ENCODE assay signal across 8 mouse cellular contexts in the genomic region with DNA sequence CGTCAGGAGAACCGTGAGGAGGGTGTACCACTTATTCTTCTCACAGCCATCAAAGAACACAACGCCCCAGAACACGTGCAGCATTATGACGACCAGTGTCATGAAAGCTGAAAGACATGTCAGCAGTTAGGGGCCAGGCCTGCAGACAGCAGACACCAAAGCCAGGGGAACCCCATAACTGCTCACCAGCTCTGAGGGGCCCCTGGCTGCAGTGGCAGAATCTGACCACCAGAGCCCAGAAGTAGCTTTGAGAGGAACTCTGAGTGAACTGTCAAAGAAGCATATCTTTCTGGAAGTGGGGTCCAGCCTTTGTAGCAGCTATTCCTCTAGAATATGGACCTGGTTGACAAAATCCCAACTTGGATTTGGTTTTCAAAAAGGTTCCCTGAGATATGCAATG. TPM values are rescaled to one million over a fixed set of nuclear protein-coding genes. Genes with fewer than 3 reads are reported as not detected.
DNase-seq lines count a peak whose midpoint lies in the region; ATAC-seq and TF ChIP-seq lines count a peak whose summit lies in the region.
"Not testable (repeated sequence)": the region's sequence is repeated elsewhere in the genome, so short reads cannot be mapped to it uniquely, and the experiment has no call there.
"Had no signal": no experiment of that assay in that cellular context is flagged by ENCODE, and none has a peak within 500 bp of the region (broad histone marks: within the 10 kb centered on the region; RNA-seq: fewer than 3 reads in every experiment).

No protein-coding gene starts in this region.

- H3K27me3 ChIP-seq in MEL (ENCODE audit: control insufficient read depth in 1 of 2, insufficient read depth in 2 of 2, low read length in 2 of 2); liver, postnatal 0 days (ENCODE audit: insufficient read depth, low read length): not testable (repeated sequence)

- H3K36me3 ChIP-seq in MEL (ENCODE audit: control insufficient read depth in 1 of 2, insufficient read depth in 2 of 2, low read length in 2 of 2); liver, postnatal 0 days (replicated peaks; ENCODE audit: insufficient read depth, low read length): not testable (repeated sequence)

- not testable (repeated sequence) for H3K4me2 ChIP-seq in liver, postnatal 0 days (ENCODE audit: low read depth, low read length)

- TF ChIP-seq POLR2A in MEL (IDR thresholded peaks at IDR 0.05; ENCODE audit: control insufficient read depth in 1 of 2, insufficient read depth in 1 of 2, low read depth in 1 of 2, low read length in 2 of 2, poor library complexity in 1 of 2): not testable (repeated sequence)

- H3K27ac ChIP-seq in MEL (ENCODE audit: control insufficient read depth, low read depth, low read length); liver, postnatal 0 days (ENCODE audit: low read depth): not testable (repeated sequence)

- H3K9ac ChIP-seq in MEL (ENCODE audit: control insufficient read depth, low read depth, low read length, poor library complexity, severe bottlenecking); liver, postnatal 0 days (replicated peaks): not testable (repeated sequence)

- WGBS in liver, postnatal 0 days (ENCODE audit: insufficient replicate concordance): no CpG with 5 or more reads among the region's 5 CpGs

- TF ChIP-seq CTCF in MEL (IDR thresholded peaks at IDR 0.05 in 2 of 3, conservative IDR thresholded peaks at IDR 0.05 in 1 of 3; ENCODE audit: control insufficient read depth in 1 of 3, insufficient read depth in 1 of 3, low read depth in 2 of 3, low read length in 3 of 3, poor library complexity in 1 of 3, severe bottlenecking in 1 of 3): peak in 2 of 3 experiments; percentile 15 to 21; a peak in 3 of 6 replicates
- TF ChIP-seq CTCF in liver, postnatal 0 days (IDR thresholded peaks at IDR 0.05; ENCODE audit: low read depth): peak; percentile 43

- not testable (repeated sequence) for H3K4me3 ChIP-seq in MEL (ENCODE audit: control insufficient read depth in 1 of 2, insufficient read depth in 1 of 2, low read depth in 2 of 2, low read length in 2 of 2); liver, postnatal 0 days (ENCODE audit: low read depth, low read length)

- TF ChIP-seq RAD21 in MEL (IDR thresholded peaks at IDR 0.05; ENCODE audit: low read depth, low read length): not testable (repeated sequence)

- not testable (repeated sequence) for H3K79me2 ChIP-seq in MEL (ENCODE audit: control insufficient read depth, insufficient read depth, low read length, poor library complexity)

- not testable (repeated sequence) for H3K4me1 ChIP-seq in MEL (ENCODE audit: control insufficient read depth in 1 of 2, insufficient read depth in 2 of 2, low read length in 2 of 2); liver, postnatal 0 days (ENCODE audit: insufficient read depth)

- H3K9me3 ChIP-seq in MEL (replicated peaks; ENCODE audit: insufficient read depth, low read length); liver, postnatal 0 days (ENCODE audit: low read length): not testable (repeated sequence)

- not testable (repeated sequence) for TF ChIP-seq EP300 in MEL (IDR thresholded peaks at IDR 0.05; ENCODE audit: low read depth in 1 of 2, low read length in 2 of 2); liver, postnatal 0 days (IDR thresholded peaks at IDR 0.05; ENCODE audit: low read depth)

- DNase-seq in MEL (ENCODE audit: low read depth, low spot score); liver, postnatal 0 days: not testable (repeated sequence)
- peak; percentile 39 for DNase-seq in induced T-regulatory cell, adult 2 months (ENCODE audit: low read depth)
- peak; percentile 14 for DNase-seq in thymus, postnatal 0 days (ENCODE audit: low spot score)

- ATAC-seq in erythroid progenitor cell, adult 5-6 weeks (replicated peaks; ENCODE audit: low FRiP score, poor library complexity, severe bottlenecking): 0 out of 2 replicates have a peak, but pooled peaks have one; percentile 26
- ATAC-seq in liver, postnatal 0 days: not testable (repeated sequence)
- 0 out of 2 replicates have a peak, but pooled peaks have one; percentile 51 for ATAC-seq in megakaryocyte-erythroid progenitor cell, adult 5-6 weeks (replicated peaks; ENCODE audit: low FRiP score, low TSS enrichment, poor library complexity, severe bottlenecking)

RNA-seq across cellular contexts. Expression of a gene that starts 12.3 kb away (rescaled TPM):
- total RNA-seq in MEL (2012; rRNA removed): 0.23 and 0.29 TPM in 2 replicates
- polyA plus RNA-seq in MEL (2012; ENCODE audit: insufficient read depth in 1 of 2, insufficient read length in 2 of 2, low read depth in 1 of 2, low replicate concordance in 2 of 2, missing spikeins in 1 of 2): under 1 TPM in 1 of 2 experiments, not detected in 1; 0.39 TPM
- total RNA-seq in erythroid progenitor cell, adult 5-6 weeks (2015; ENCODE audit: low replicate concordance): 1.7 and 11.5 TPM in 2 replicates
- total RNA-seq in erythroid progenitor cell, adult 5-6 weeks (2017; ENCODE audit: low replicate concordance): 3.0 TPM in 1 of 2 replicates, not detected in the other
- polyA plus RNA-seq in liver, postnatal 0 days (2015; fragmentation: Nextera tagmentation; extraction: Ambion mirVana): 3.3 and 4.1 TPM in 2 replicates
- total RNA-seq in megakaryocyte-erythroid progenitor cell, adult 5-6 weeks (2014; fragmentation: Nextera tagmentation): 1.8 TPM in 1 of 2 replicates, not detected in the other
- 0.50 and 0.80 TPM in 2 replicates for total RNA-seq in megakaryocyte-erythroid progenitor cell, adult 5-6 weeks (2017)
- polyA plus RNA-seq in thymus, postnatal 0 days (2015; fragmentation: Nextera tagmentation; extraction: Ambion mirVana): 2.1 and 3.5 TPM in 2 replicates

RNA-seq across cellular contexts. Expression of a gene that starts 25.4 kb away (rescaled TPM):
- not detected in 2 replicates for total RNA-seq in MEL (2012; rRNA removed)
- polyA plus RNA-seq in MEL (2012; ENCODE audit: insufficient read depth in 1 of 2, insufficient read length in 2 of 2, low read depth in 1 of 2, low replicate concordance in 2 of 2, missing spikeins in 1 of 2): not detected
- total RNA-seq in erythroid progenitor cell, adult 5-6 weeks (2015; ENCODE audit: low replicate concordance): not detected in 2 replicates
- total RNA-seq in erythroid progenitor cell, adult 5-6 weeks (2017; ENCODE audit: low replicate concordance): not detected in 2 replicates
- polyA plus RNA-seq in liver, postnatal 0 days (2015; fragmentation: Nextera tagmentation; extraction: Ambion mirVana): 0.25 and 0.27 TPM in 2 replicates
- total RNA-seq in megakaryocyte-erythroid progenitor cell, adult 5-6 weeks (2014; fragmentation: Nextera tagmentation): not detected in 2 replicates
- total RNA-seq in megakaryocyte-erythroid progenitor cell, adult 5-6 weeks (2017): not detected in 2 replicates
- polyA plus RNA-seq in thymus, postnatal 0 days (2015; fragmentation: Nextera tagmentation; extraction: Ambion mirVana): 0.21 TPM in 1 of 2 replicates, not detected in the other
- polyA plus RNA-seq: C2C12; inflammation-experienced regulatory T-cells, adult 6 months had no signal

RNA-seq across cellular contexts. Expression of a gene that starts 27.0 kb away (rescaled TPM):
- 0.04 and 0.13 TPM in 2 replicates for total RNA-seq in MEL (2012; rRNA removed)
- under 1 TPM in 1 of 2 experiments, not detected in 1; 0.93 TPM for polyA plus RNA-seq in MEL (2012; ENCODE audit: insufficient read depth in 1 of 2, insufficient read length in 2 of 2, low read depth in 1 of 2, low replicate concordance in 2 of 2, missing spikeins in 1 of 2)
- total RNA-seq in erythroid progenitor cell, adult 5-6 weeks (2015; ENCODE audit: low replicate concordance): 2.1 and 2.5 TPM in 2 replicates
- 0.61 and 0.77 TPM in 2 replicates for total RNA-seq in erythroid progenitor cell, adult 5-6 weeks (2017; ENCODE audit: low replicate concordance)
- polyA plus RNA-seq in liver, postnatal 0 days (2015; fragmentation: Nextera tagmentation; extraction: Ambion mirVana): 2.0 and 2.1 TPM in 2 replicates
- 0.17 TPM in 1 of 2 replicates, not detected in the other for total RNA-seq in megakaryocyte-erythroid progenitor cell, adult 5-6 weeks (2014; fragmentation: Nextera tagmentation)
- total RNA-seq in megakaryocyte-erythroid progenitor cell, adult 5-6 weeks (2017): 0.53 TPM in 1 of 2 replicates, not detected in the other
- polyA plus RNA-seq in thymus, postnatal 0 days (2015; fragmentation: Nextera tagmentation; extraction: Ambion mirVana): 1.5 and 1.8 TPM in 2 replicates
